Mouse (Mus musculus) spleen, postnatal 36 days (tissue): ENCODE data around the gene Cd209g.
"Not testable (repeated sequence)": the region's sequence is repeated elsewhere in the genome, so short reads cannot be mapped to it uniquely, and the experiment has no call there.

Experiments used
- DNase-seq, 2 experiments: peaks; one replicate each; pipeline ENCODE4 v3.0.0; 2022; ENCODE audit warnings: low spot score in 2 of 2, mixed read lengths in 1 of 2

Gene Cd209g

GRCm38 (mm10) chr8:4133798-4134197 is at the start of gene Cd209g:
Gene Cd209g (plus strand): TSS chr8:4134098.
- DNase-seq: no peak

GRCm38 (mm10) chr8:4087180-4087722 is 46.6 kb upstream of the Cd209g start:
- not testable (repeated sequence) for DNase-seq

GRCm38 (mm10) chr8:4088514-4088913 is 45.4 kb upstream of the Cd209g start:
- DNase-seq: not testable (repeated sequence)

GRCm38 (mm10) chr8:4105735-4106134 is 28.2 kb upstream of the Cd209g start, which contains the start of gene Cd209f:
Gene Cd209f (minus strand): TSS chr8:4105835.
- DNase-seq: not testable (repeated sequence)

GRCm38 (mm10) chr8:4139660-4140646 is 6.1 kb downstream of the Cd209g start:
- DNase-seq: peak; percentile 46 to 50

GRCm38 (mm10) chr8:4141721-4142120 is 7.8 kb downstream of the Cd209g start:
- DNase-seq: no peak

GRCm38 (mm10) chr8:4147272-4147671 is 13.4 kb downstream of the Cd209g start:
- no peak for DNase-seq

- no peak for DNase-seq
These were observed 21.0 kb downstream of the Cd209g start for GRCm38 (mm10) chr8:4154878-4155277.

- no peak for DNase-seq
These were observed 28.9 kb downstream of the Cd209g start for GRCm38 (mm10) chr8:4162786-4163185.

- DNase-seq: no peak
These were observed 31.4 kb downstream of the Cd209g start for GRCm38 (mm10) chr8:4165176-4165851.

- DNase-seq: peak; percentile 97 to 99
These were observed 32.2 kb downstream of the Cd209g start, which contains the start of gene Evi5l for GRCm38 (mm10) chr8:4165852-4166751. Gene Evi5l (plus strand): TSS chr8:4166567.

- no peak for DNase-seq
These were observed 33.1 kb downstream of the Cd209g start for GRCm38 (mm10) chr8:4166881-4167525.

GRCm38 (mm10) chr8:4167918-4168317 is 34.0 kb downstream of the Cd209g start:
- no peak for DNase-seq

GRCm38 (mm10) chr8:4172486-4172885 is 38.6 kb downstream of the Cd209g start:
- DNase-seq: no peak

GRCm38 (mm10) chr8:4174018-4174417 is 40.1 kb downstream of the Cd209g start:
- DNase-seq: no peak

- no peak for DNase-seq
These were observed 49.5 kb downstream of the Cd209g start for GRCm38 (mm10) chr8:4183409-4183808.

- no peak for DNase-seq
These were observed 52.3 kb downstream of the Cd209g start for GRCm38 (mm10) chr8:4186151-4186550.
